Comparison of ENCODE assay signal across 8 mouse cellular contexts in genomic region chr8:126734743-126735487, GRCm38 (mm10).
A peak's percentile ranks its signal among the peaks of the same experiment; 100 is the strongest.
DNase-seq lines count a peak whose midpoint lies in the region; ATAC-seq and TF ChIP-seq lines count a peak whose summit lies in the region.

No protein-coding gene starts in this region.

- peak overlapping the region; percentile 100 for H3K27ac ChIP-seq in lung, embryonic 15.5 days
- peak overlapping the region; percentile 96 for H3K27ac ChIP-seq in embryonic fibroblast, embryonic 13.5 days (ENCODE audit: insufficient read depth, low read length)
- H3K27ac ChIP-seq in kidney, adult 2 months (ENCODE audit: insufficient read depth, low read depth, low read length) = peak overlapping the region; percentile 89

- H3K36me3 ChIP-seq in lung, embryonic 15.5 days = no peaks in the 10 kb centered on the region
- H3K36me3 ChIP-seq in kidney, adult 2 months (ENCODE audit: control insufficient read depth, insufficient read depth, low read length) = no peaks in the 10 kb centered on the region

- no peak for ATAC-seq in lung, embryonic 15.5 days (ENCODE audit: borderline replicate concordance, extremely low read depth, low FRiP score, low TSS enrichment)
- no peak for ATAC-seq in frontal cortex, adult (ENCODE audit: low TSS enrichment)

- H3K9ac ChIP-seq in lung, embryonic 15.5 days = no peak overlapping the region

- 47% methylated on average over 7 of the region's 7 CpGs for WGBS in lung, embryonic 15.5 days
- 19% methylated on average over 7 of the region's 7 CpGs for WGBS in kidney, adult 2 months

- no peak for TF ChIP-seq CTCF in embryonic fibroblast, embryonic 13.5 days (IDR thresholded peaks at IDR 0.05; ENCODE audit: borderline replicate concordance, insufficient read depth, low read length)
- no peak for TF ChIP-seq CTCF in kidney, adult 2 months (conservative IDR thresholded peaks at IDR 0.05; ENCODE audit: insufficient read depth, insufficient read length, low read depth, low read length)

- no peaks in the 10 kb centered on the region for H3K9me3 ChIP-seq in lung, embryonic 15.5 days

- H3K4me3 ChIP-seq in lung, embryonic 15.5 days = no peak overlapping the region
- no peak overlapping the region for H3K4me3 ChIP-seq in embryonic fibroblast, embryonic 13.5 days (ENCODE audit: insufficient read depth, low read length)
- no peak overlapping the region for H3K4me3 ChIP-seq in kidney, adult 2 months (ENCODE audit: insufficient read depth, low read depth, low read length)

- no peak overlapping the region for H3K4me2 ChIP-seq in lung, embryonic 15.5 days

- H3K27me3 ChIP-seq in lung, embryonic 15.5 days = no peaks in the 10 kb centered on the region
- H3K27me3 ChIP-seq in kidney, adult 2 months (replicated peaks; ENCODE audit: control insufficient read depth, insufficient read depth, low read length) = no peaks in the 10 kb centered on the region

- no peak for TF ChIP-seq POLR2A in embryonic fibroblast, embryonic 13.5 days (IDR thresholded peaks at IDR 0.05; ENCODE audit: low read depth, low read length)
- no peak for TF ChIP-seq POLR2A in kidney, adult 2 months (IDR thresholded peaks at IDR 0.05; ENCODE audit: low read depth, low read length)

- no peak for DNase-seq in lung, postnatal 36 days
- DNase-seq in kidney, adult 2 months = peak; percentile 89
- peak; percentile 82 for DNase-seq in skeletal muscle tissue, adult 2 months (ENCODE audit: low read depth, low spot score)
- no peak for DNase-seq in adrenal gland, postnatal 4 days (ENCODE audit: low spot score in 2 of 2)
- DNase-seq in left cerebral cortex, adult 18-20 months (ENCODE audit: low spot score in 2 of 2) = no peak

- H3K4me1 ChIP-seq in lung, embryonic 15.5 days = peaks cover 66% of the 10 kb centered on the region
- peaks cover 14% of the 10 kb centered on the region for H3K4me1 ChIP-seq in embryonic fibroblast, embryonic 13.5 days (ENCODE audit: control insufficient read depth, insufficient read depth, low read length)
- peaks cover 33% of the 10 kb centered on the region for H3K4me1 ChIP-seq in kidney, adult 2 months (ENCODE audit: control insufficient read depth, insufficient read depth, low read length)

Comparison
In these comparisons a context has a peak if more than half of its experiments do, and no peak if none do; other contexts are left out.
1. DNase-seq: peak in kidney, adult 2 months (single experiment) and skeletal muscle tissue, adult 2 months (single experiment); none in lung, postnatal 36 days (single experiment), adrenal gland, postnatal 4 days (0 of 2) and left cerebral cortex, adult 18-20 months (0 of 2).
2. Peak in every context shown above with its lines, with median percentiles within 50 percentile points of each other: H3K27ac ChIP-seq.